Mouse (Mus musculus) CD4-positive naive resting alpha-beta T cell, adult 76 days (primary cell): ENCODE results near the gene Spata45. TPM values are rescaled to one million over a fixed set of nuclear protein-coding genes. Genes with fewer than 3 reads are reported as not detected.

Experiments
- total RNA-seq: library from RNA; stranded (reverse); gene quantifications from one replicate; pipeline ENCODE4 v1.2.4, GENCODE M21; 2023

The Spata45 gene
- not detected for total RNA-seq

DNA sequence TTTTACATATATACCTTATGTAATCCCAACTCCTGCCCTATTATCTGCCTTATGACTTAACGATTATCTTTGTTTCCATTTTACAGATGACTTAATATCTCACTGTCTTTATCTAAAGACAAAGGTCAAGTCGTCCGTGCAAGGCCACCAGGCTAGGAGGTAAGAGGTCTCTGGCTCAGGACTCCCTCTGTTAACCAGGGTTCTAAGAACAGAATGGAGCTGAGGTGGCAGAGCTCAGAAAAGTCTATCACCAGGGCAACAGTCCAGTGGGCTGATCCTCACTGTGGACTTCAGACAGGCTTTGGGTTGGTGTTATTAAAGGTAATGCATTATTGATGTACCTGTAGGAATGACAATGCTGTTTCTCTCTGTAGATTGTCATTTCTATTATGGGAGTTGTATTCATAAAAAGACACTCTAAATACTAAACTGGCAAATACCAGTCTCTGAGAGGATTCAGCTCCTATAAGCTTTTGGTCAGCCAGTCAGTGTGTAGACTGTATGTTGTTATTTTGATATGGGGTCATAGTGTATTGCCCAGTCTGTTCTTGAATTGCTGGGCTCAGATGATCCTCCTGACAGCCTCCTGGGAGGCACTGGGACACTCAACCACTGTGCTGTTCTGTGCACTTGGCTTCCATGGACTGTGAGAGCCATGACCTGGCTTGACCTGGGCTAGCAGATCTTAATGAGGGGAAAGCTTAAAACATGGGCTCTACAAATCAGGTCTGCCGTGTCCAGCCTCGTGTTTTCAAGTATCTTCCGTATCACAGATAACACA lies at the start of gene Spata45:
Spata45 (plus strand) TSS at position 86 of the 781 bp plus-strand sequence.

DNA sequence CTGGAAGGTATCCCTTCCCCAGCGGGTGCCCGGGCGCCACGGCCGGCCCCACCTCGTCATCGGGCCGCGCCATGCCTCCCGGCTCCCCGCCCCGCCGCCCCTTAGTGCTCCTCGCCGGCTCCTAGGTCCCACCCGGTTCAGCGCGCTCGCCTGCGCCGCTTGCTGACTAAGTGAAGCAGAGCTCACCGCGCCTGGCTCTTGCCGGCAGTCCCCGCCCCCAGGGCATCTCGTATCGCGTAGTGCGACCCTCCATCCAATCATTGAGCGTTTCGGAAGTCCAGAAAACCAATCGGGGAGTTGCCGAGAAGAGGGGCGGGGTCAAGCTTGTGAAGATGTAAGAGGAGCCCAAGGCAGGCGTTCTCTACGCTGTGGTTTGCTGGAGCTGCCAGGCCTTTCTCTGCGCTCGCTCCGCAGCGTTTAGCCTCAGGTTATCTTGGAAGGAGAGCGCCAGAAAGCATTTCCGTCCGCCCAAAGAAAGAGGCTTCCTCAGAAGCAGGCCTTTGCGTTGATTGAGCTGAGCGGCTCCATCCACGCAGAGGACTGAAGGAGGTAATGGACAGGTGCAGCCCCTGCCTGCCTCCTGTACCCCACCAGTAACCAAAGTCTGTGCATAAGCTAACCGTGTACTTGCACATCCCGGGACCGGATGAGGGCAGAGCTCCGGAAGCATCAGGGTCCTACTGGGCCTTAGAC lies 10.3 kb upstream of the Spata45 start, which contains the start of gene Flvcr1:
Flvcr1 (minus strand) TSS at position 138 of the 693 bp plus-strand sequence.

DNA sequence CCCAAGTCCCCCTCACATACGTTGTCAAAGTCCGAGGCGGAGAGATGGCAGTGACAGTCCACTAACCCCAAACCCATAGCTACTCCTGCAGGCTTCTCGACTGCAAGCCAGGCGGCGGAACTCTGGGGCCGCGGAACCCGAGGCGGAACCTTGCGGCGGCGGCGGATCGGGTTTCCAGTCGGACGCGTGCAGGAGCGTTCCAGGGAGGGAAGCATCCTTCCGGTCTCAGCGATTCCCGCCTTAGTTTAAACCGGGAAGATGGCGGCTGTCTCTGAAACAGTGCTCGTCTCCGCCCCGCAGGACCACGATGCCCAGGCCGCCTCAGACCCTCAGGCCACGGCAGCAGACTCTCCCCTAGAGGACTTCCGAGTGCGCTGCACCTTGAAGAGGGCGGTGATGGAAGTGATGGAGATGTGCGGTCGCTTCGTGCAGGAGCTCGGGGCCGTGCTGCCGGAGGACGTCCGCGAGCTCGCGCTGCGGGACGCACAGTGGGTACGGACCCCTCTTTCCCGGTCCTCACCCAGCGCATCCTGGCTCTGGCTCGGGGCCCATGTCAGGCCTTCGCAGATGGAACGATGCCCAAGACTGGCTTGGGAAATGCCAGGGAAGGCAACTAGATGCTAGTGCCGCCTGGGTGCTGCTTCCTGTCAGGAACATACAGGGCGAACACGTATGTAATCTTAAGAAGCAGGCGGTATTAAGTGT lies 26.5 kb downstream of the Spata45 start, which contains the start of the genes Tatdn3 and Nsl1:
Tatdn3 (minus strand) TSS at position 152 of the 705 bp plus-strand sequence.
Nsl1 (plus strand) TSS at position 232 of the 705 bp plus-strand sequence.

Other genes starting within 250 kb of the Spata45 start
- gene Rps6kc1, start 124.9 kb upstream of the Spata45 start, total RNA-seq: 16.3 TPM
- 63.3 TPM for gene Angel2, start 111.5 kb upstream of the Spata45 start, total RNA-seq
- gene Vash2, start 57.3 kb upstream of the Spata45 start, total RNA-seq: not detected
- gene Flvcr1, start 10.5 kb upstream of the Spata45 start, total RNA-seq: 32.1 TPM
- 11.1 TPM for gene Tatdn3, start 26.3 kb downstream of the Spata45 start, total RNA-seq
- 0.70 TPM for gene Nsl1, start 26.4 kb downstream of the Spata45 start, total RNA-seq
- not detected for gene Batf3, start 61.2 kb downstream of the Spata45 start, total RNA-seq
- not detected for gene Fam71a, start 128.2 kb downstream of the Spata45 start, total RNA-seq
- 43.6 TPM for gene Atf3, start 181.4 kb downstream of the Spata45 start, total RNA-seq